Mouse (Mus musculus): ENCODE data around the gene Tbc1d22a.

The Tbc1d22a gene

DNA sequence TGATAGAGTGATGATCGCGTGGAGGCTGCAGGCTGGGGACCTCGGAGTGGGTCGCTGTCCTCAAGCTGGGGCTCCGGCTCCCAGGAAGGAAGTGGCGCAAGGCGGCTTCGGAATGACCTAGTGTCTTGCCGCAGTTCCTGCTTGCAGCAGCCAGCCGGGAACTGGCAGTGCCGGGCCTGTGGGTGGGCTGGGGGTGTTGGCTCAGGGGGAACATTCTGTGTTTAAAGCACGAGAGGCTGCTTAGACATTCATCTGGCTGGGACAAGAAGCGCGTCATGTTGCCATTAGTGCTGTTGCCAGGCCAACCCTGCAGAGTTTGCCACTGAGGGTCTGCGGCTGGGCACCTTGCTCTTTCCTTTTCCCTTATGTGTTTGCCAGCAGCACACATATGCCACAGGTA is 63.2 kb downstream of the Tbc1d22a start:
- DNase-seq (ENCODE audit: low read depth): no peak

DNA sequence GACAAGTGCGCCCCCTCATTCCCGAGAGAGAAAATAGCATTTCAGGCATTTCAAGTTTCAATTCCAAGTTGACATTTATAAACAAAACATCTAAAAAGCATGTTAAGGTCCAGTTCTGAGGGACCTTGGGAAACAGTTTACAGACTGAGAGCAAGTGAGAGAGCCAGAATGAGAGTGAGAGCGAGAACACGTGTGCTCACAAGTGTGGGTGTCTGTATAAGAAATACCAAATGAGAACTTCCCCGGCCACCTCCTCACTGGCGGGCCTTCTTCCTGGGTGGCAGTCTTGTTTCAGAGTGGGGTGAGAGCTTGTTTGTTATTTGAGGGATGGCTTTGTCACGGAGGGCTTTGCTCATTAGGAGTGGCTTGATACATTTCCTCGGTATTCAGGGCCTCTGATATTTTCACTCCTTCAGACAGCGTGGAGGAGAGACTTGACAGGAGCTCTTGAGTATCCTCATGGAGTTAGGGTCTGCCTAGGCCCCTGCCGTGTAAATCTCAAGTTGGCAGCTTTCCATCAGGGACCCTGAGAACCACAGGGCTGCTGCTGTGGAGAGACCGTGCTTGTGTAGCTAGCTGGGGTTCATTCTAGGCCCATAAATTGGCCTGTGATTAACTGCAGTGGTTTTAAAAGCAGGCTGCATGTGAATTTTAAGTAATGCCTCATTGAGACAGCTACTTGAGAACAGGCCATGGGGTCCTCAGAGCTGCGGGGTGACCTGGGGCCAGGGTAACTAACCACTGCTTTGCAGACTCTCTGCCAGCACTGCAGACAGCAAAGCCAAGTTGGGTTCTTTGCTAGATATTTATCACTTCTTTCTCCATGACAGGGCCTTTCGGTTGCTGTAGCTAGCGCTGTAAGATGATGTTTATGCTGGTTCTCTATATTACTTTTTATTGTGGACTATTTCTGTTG is 65.1 kb downstream of the Tbc1d22a start:
- no peak for DNase-seq (ENCODE audit: low read depth)

DNA sequence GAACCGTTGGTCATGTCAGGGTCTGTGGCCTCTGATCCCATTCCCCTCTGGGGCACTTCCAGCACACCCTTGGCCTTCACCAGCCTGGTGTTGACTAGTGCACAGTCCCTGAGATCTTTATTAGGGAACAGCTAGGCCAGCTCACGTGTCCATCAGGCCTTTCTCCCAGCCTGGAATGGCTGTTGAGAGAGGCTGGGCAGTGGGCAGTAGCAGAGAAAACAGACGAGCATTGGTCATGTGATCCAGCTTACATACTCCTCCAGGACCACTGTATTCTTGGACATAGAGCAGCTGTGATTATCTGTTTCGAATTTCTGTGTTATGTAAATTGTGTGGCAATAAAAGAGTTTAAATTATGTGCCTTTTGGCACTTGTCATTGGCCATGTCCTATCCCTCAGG is 65.9 kb downstream of the Tbc1d22a start:
- no peak for DNase-seq (ENCODE audit: low read depth)

DNA sequence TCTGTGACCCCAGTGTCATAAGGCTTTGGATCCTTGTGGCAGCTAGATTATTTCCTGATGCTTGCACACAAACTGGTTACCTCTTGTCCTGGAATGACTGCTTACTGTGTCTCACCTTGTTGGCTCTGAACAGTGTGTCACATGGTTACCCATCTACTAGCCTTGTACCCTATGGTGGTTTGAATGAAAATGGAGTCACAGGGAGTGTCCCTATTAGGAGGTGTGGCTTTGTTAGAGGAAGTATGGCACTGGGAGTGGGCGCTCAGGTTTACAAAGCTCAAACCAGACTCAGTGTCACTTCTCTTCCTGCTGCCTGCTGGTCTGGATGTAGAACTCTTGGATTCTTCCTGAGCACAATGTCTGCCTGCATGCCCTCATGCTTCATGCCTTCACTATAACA is 69.0 kb downstream of the Tbc1d22a start:
- DNase-seq (ENCODE audit: low read depth): no peak

DNA sequence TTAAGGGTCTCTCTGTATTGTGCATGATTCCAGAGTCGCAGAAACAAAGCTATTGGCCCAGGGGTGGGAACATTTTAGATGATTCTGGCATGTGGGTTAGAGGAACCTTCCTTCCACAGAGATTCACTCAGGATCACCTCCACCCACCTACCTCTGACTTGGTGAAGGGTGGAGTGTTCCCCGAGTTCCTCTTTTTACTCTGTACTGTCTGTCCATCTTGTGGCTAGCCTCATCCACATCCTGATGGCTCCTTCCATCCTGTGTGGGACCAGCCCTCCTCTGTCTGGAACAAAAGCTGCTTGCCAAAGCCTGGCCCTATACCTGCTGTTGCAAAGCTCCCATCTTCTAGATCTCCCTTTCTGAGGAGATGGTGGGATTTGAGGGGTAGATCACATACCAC is 71.0 kb downstream of the Tbc1d22a start:
- no peak for DNase-seq (ENCODE audit: low read depth)

DNA sequence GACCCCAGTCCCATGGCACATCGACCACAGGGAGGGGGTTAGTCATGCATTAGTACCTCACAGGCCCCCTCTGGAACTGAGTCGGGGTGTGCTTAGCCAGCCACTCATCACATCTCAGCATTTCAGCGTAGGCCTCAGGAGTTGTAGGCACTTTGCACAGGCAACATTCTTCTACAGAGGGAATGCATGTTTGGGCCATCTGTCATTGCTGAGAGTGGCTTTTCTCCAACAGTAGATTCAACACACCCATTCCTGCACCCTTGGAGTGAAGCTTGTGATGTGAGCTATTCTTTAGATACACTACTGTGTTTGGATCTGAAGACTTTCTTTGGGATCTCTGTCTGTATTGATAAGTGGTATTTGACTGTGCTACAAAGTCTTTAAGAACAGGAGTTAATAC is 75.8 kb downstream of the Tbc1d22a start:
- no peak for DNase-seq (ENCODE audit: low read depth)

DNA sequence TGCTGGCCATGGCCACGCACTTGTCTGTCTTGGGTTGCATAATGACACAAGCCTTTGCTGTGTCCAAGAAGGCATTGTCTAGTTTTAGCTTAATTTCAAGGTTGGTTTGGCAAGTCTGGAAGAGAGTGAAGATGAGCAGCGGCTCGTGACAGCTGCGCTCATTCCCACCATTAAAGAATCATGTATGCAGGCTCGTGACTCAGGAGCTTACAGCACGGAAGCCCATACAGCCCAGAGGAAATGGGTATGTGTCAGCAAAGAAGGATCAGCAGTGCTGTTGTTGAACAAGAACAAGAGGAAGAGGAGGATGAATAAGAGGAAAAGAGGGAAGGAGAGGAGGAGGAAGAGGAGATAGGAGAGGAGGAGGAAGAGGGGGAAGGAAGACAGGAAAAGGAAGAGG is 78.0 kb downstream of the Tbc1d22a start:
- DNase-seq (ENCODE audit: low read depth): no peak

DNA sequence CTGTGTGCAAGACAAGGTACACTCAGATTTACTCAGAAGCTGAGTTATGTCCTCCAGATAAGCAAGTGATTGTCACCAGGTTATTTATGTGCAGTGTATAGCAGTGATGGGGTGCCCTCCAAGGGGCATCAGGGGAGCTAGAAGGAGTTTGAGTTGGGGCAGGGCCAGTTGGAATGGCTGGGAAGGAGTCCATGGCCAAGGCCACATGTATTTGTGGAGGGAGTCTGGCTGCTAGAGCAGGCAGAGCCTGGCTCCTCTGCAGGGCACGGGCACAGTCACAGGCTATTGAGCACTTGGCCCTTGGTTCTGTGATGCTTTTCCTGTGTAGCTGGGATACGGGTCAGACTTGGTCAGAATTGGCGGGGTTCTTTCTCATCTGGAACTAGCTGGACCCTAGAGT is 80.2 kb downstream of the Tbc1d22a start:
- no peak for DNase-seq (ENCODE audit: low read depth)

DNA sequence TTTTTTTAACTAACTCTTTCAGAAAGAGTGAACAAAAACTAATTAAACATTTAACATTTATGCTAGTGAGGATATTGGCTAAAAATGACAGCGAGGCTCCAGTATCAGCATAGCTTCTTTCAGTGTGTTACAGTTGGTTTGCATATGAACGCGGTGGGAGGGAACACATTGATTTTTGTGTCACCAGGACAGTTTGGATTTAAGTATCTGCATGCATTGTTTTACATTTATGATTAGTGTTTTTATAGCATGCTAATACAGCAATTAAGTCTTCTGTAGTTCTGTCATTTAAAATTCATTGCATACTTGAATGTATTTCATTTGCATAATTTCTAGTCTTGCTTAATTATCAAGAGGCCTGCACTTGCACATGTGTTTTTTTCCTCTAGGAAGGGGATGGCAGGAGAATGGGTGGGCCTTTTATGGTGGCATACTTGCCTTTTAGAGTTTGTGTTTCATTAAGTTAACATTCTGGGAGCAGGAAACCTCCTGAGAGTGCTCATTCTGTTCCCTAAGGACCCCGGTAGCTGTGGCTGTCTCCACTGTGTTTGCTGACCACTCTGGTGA is 81.5 kb downstream of the Tbc1d22a start:
- no peak for DNase-seq (ENCODE audit: low read depth)

DNA sequence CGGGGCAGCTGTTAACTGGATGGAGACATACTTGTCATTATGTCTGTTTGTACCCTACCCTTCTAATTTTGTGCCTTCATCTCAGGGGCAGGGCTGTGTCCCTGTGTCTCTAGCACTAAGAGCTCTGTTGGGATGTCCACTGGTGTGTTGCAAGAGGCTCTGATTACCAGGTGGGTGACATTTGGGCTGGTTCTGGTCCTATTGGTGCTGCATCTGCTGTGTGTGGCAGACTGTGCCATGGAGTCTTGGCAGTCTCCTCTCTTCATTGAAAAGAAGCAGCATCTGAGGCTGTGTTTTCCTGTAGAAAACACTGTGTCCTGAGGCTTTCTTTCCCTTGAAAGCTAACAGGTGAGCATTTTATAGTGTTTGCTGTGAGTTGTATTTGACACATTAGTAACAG is 83.0 kb downstream of the Tbc1d22a start:
- DNase-seq (ENCODE audit: low read depth): no peak

DNA sequence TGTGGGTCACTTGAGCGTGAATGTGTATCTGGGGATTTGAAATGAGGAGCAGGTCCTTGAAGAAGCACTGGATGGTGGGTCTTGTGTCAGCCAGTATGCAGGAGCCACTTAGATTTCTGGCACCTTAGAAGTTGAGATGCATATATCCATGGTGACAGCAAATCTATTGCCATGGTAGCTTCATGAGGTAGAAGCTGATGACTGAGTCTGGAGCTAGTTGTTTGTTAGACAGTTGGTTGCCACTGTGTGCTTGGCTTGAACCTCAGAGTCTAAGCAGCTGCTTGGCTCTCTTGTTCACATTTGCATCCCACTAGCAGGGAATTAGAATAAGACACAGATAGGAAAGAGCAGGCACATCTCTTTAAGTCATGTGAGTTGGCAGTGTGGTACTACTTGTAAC is 89.6 kb downstream of the Tbc1d22a start:
- no peak for DNase-seq (ENCODE audit: low read depth)

DNA sequence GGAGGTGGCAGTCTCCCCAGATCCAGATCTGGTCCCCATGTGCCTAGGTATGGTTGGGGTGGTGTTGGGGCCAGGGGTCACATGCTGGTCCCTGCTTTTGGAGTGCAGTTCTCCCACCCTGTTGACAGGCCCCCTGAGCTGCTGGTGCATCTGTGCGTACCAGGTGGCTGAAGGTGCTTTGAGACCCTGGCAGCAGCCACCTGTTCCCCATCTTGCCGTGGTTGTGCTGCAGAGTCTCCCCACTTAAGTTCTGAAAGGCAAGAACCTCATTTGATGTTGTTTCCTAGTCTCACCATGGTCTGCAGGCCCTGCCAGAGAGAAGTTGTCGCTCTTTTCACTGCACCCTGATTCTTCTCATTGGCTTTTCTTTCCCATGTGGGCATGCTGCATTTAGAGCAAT is 90.6 kb downstream of the Tbc1d22a start:
- no peak for DNase-seq (ENCODE audit: low read depth)

DNA sequence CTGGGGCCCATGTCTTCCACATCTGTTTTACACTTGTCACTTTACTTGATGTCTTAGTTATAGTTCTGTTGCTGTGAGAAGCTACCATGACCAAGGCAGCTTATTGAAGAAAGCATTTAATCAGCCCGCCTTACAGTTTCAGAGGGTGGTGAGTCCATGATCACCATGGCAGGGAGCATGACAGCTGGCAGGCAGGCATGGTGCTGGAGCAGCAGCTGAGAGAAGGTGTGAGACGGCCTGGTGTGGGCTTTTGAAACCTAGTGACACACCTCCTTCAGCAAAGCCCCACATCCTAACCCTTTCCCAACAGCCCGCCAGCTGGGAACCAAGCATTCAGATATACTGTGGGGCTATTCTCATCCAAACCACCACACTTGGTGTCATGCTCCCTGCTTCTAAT is 91.0 kb downstream of the Tbc1d22a start:
- no peak for DNase-seq (ENCODE audit: low read depth)

DNA sequence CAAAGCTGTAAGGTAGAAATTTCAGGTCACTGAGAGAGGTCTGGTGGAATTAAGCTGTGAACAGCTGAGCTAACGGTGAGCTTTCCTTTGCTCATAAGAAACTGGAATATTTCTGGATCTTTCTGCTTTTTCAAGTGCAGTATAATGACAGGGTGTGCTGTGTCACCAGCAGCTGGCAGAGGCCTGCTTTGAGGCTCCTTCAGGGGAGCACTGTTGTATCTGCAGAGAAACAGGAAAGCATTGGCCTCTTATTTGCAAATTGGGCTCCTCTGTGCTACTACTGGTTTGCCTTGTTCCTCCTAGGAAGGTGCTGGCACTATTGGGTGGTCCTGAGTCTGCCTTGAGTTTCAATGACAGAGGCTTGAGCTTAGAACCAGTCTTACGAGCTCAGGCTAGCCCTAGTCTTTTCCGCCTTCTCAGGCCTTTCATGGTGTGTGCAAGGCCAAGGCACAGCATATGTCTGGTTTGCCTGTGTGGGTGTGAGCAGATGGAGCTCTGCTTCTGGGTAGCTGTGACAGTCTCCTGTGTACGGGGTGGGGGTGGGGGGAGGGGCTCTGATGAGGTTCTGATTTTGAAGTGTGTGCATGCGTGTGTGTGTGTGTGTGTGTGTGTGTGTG is 95.1 kb downstream of the Tbc1d22a start:
- no peak for DNase-seq (ENCODE audit: low read depth)

DNA sequence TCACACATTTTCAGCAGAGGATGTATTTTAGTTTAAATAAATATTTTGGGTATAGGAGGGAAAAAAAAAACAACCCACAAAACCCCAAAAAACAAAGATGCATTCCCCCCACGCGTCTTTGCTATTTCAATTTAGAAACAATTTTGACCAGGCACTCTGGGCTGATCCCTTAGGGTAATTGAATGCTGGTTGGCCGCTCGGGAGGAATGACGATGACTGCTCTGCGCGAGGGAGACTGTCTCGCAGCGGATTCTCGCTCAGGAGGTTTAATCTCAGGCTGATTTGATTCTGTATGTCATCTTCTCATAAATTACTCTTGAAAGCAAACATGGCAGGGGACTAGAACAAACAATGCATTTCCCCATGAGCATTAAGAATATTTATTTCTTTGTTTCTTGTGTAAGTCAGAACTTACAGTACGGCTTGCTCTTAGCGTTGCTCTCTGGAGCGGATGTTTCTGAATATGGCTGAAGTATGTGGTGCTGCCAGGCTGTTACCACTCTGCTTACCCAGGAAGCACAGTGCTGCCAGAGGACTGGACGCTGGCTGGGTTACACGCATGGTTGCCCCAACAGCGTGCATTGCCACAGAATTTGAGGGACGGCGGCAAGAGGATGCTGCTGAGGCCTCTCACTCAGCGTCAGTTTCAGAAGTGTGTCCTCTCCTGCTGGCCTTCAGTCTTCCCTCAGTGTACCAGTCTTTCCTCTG is 106.7 kb downstream of the Tbc1d22a start:
- no peak for DNase-seq (ENCODE audit: low read depth)

DNA sequence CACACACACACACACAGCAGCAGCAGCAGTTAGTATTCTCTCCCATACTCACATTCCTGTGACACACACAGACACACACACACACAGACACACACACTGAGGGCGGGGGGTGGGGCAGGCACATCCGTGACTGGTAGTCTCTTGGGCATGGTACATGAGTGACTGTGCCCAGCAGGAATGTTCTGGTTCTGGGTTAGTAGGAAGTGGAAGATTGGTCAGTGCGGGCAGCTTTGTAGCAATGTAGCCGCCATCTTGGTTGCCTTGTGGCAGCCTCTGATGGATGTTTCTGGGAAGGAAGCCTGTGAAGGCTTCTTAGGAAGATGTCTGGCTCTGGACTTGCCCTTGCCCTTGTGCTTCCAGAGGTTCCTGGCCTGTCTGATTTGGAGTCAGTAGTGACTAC is 112.1 kb downstream of the Tbc1d22a start:
- no peak for DNase-seq (ENCODE audit: low read depth)

DNA sequence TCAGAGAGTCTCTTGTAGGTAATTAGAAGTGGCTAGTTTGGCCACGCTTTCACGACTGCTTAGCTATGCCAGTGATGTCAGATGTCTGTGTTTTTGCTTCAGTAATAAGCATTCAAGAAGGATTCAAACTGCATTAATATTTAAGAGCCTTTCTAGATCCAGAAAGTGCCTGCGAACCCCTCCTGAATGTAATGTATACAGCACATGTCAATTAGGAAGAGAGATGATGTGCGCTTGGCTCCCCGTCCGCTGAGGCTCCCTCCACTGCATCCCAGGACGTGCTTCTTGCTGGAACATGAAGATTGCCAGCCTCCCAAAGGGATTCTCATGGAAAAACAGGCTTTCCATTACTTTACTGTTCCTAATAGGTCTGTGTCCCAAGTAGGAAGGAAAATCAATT is 115.7 kb downstream of the Tbc1d22a start:
- no peak for DNase-seq (ENCODE audit: low read depth)

DNA sequence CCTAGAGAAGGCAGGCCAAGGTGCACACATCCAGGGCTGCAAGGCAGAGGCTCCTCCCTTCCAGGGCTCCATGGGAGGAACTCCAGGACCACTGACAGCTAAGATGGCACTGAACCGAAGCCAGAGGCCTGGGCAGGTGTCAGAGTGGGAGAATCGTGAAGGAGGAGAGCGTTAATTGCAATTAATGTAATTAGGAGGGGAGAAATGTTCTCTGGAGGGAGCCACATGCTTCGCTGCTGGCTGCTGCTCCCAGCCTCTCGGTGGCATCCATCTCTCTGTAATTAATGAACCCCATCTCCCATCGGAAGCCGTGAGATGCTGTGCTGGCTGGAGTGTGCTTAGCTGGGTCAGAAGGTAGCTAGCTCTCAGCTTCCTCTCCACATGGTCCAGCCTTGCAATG is 116.2 kb downstream of the Tbc1d22a start:
- no peak for DNase-seq (ENCODE audit: low read depth)

DNA sequence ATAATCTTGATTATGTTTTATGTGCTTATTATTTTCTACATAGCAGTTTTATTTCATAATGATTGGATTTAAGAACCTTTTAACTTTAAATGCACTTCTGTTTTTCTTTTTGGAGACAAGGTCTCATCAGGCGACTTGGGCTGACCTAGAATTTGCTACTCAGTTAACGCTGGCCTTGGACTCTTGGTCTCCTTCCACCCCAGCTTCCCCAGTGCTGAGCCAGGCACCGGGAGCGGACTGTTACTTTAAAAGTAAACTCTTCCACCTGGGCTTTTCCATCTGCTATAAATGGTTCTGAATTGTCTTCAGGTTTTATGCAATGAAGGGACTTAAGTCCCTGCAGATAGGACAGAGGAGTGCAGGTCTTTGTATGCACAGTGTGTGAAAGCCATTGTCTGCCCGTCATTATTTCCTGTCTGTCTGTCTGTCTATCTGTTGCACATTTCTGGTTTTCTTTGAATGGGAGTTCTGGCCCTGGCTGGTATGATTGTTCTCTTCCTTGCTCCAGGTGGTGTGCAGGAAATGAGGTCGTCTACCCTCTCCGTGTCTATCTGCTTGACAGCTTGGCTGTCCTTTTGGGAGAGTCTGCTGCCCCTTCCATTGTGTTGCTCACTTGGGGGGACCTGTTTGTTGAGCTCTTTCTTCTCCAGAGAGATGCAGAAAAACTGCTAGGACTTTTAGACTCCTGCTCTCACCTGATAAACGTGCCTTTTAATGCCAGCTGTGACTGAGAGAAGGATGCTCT is 117.4 kb downstream of the Tbc1d22a start:
- no peak for DNase-seq (ENCODE audit: low read depth)

DNA sequence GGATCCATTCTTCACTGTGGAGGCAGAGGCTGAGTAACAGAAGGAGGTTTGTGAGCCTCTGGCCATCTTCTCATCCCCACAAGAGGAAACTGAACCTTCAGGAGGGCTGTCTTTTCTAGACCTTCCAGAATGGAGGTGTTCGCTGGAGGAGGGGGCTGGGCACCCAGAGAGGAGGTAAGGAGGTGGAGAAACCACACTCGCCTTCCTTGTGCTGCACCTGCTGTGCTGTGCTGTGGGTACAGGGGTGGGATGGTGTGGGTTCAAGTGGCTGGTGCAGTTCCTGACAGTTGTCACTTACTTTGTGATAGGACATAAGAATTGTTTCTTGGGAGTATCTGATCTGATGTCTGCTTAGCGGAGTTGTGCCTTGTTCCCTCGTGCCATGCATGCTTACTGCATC is 118.9 kb downstream of the Tbc1d22a start:
- no peak for DNase-seq (ENCODE audit: low read depth)

DNA sequence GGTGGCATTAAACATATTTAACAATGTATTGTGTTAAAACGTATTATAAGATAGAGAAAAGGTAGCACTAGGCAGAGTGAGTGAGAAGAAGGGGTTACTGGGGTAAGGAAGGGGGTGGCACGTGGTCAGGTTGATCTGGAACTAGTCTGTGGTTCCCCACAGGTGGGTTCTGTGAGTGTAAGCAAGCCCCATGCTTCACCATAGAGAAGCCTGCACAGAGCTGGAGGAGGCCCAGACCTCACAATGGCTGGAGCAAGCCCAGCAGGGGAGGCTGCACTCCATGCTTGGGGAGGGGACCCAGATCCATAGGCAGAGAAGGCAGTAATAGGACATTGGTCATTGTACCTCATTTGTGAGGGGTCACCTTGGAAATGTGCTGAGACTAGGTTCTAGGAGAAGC is 119.3 kb downstream of the Tbc1d22a start:
- no peak for DNase-seq (ENCODE audit: low read depth)

DNA sequence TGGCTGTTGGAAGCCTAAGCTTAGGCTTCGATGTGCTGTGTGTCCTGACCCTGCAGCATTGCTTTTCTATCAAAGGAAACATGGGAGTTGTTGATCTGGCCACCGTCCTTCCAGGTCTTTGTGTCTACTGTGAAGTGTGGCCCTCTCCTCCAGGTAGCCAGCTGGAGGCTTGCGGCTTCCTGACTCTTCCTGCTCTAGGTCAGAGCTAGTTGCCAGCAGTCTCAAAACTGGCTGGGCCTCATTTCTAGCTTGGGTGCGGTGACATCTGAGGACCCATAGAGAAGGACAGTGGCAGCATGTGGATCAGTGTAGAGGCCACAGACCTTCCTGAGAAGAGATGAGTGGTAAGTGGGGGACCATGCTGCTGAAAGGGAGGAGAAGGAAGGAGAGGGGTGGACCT is 120.0 kb downstream of the Tbc1d22a start:
- no peak for DNase-seq (ENCODE audit: low read depth)

Measured in c-Kit-positive CD71-positive TER-119-negative erythroid progenitor cells, embryonic 14.5 days (primary cell).